ENCODE assay signal across 9 mouse cellular contexts in the genomic region with DNA sequence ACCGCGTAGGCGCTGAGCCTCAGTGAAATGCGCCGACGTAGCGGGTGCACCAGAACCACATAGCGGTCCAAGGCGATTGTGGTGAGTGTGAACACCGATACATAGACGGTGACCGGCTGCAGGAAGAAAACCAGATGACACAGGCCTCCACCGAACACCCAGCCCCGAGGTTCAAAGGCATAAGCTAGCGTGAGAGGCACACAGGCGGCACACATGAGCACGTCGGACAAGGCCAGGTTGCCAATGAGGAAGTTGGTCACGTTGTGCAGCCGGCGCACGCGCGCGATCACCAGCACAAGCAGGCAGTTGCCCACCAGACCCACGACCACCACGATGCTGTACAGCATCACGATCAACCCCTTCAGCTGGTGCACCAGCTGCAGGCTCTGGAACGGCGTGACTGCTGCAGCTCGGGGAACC. TPM values are rescaled to one million over a fixed set of nuclear protein-coding genes. Genes with fewer than 3 reads are reported as not detected.
DNase-seq lines count a peak whose midpoint lies in the region; ATAC-seq and TF ChIP-seq lines count a peak whose summit lies in the region.
"Had no signal": no experiment of that assay in that cellular context is flagged by ENCODE, and none has a peak within 500 bp of the region (broad histone marks: within the 10 kb centered on the region; RNA-seq: fewer than 3 reads in every experiment).

No protein-coding gene starts in this region.

- no peak for ATAC-seq in heart, embryonic 12.5 days (ENCODE audit: insufficient number of reproducible peaks, low FRiP score)
- peak; percentile 31; the same call in 1 of the 2 replicates for ATAC-seq in common myeloid progenitor, adult 5-6 weeks (replicated peaks; ENCODE audit: low read depth, poor library complexity, severe bottlenecking)
- ATAC-seq in hindbrain, postnatal 0 days, result peak; percentile 37; the same call in 1 of the 2 replicates
- ATAC-seq in midbrain, embryonic 14.5 days (ENCODE audit: low FRiP score, low TSS enrichment), result 0 out of 2 replicates have a peak, but pooled peaks have one; percentile 21

- H3K27ac ChIP-seq in heart, embryonic 12.5 days (ENCODE audit: poor library complexity, severe bottlenecking), result no peak overlapping the region
- H3K27ac ChIP-seq in hindbrain, postnatal 0 days, result no peak overlapping the region
- H3K27ac ChIP-seq in midbrain, embryonic 14.5 days (replicated peaks; ENCODE audit: low read depth, low read length), result no peak overlapping the region

- intact Hi-C loops in heart, postnatal 25 days (cut with DNase I), result loop anchor here (5.0 kb wide), 2 partner anchors 85 to 140 kb away; no protein-coding TSS in a partner anchor

- no peaks in the 10 kb centered on the region for H3K9me3 ChIP-seq in heart, embryonic 12.5 days (replicated peaks)
- no peaks in the 10 kb centered on the region for H3K9me3 ChIP-seq in hindbrain, postnatal 0 days (ENCODE audit: low read length)
- no peaks in the 10 kb centered on the region for H3K9me3 ChIP-seq in midbrain, embryonic 14.5 days (ENCODE audit: control insufficient read depth, low read length)

- H3K4me2 ChIP-seq in heart, embryonic 12.5 days, result peak overlapping the region; percentile 68
- peak overlapping the region; percentile 59 for H3K4me2 ChIP-seq in hindbrain, postnatal 0 days (ENCODE audit: low read depth, low read length)
- peak overlapping the region; percentile 61 for H3K4me2 ChIP-seq in midbrain, embryonic 14.5 days (ENCODE audit: low read length)

- 14% methylated on average over 31 of the region's 31 CpGs for WGBS in heart, embryonic 12.5 days
- WGBS in hindbrain, postnatal 0 days, result 7% methylated on average over 31 of the region's 31 CpGs
- WGBS in midbrain, embryonic 14.5 days, result 8% methylated on average over 31 of the region's 31 CpGs

- peaks cover 17% of the 10 kb centered on the region for H3K4me1 ChIP-seq in heart, embryonic 12.5 days (replicated peaks)
- H3K4me1 ChIP-seq in hindbrain, postnatal 0 days (ENCODE audit: insufficient read depth, low read length), result peaks cover 16% of the 10 kb centered on the region; the same call in 1 of the 2 replicates
- H3K4me1 ChIP-seq in midbrain, embryonic 14.5 days (ENCODE audit: control insufficient read depth, insufficient read depth, low read length), result peaks cover 9% of the 10 kb centered on the region

- TF ChIP-seq CTCF in hindbrain, postnatal 0 days (IDR thresholded peaks at IDR 0.05; ENCODE audit: low read depth), result no peak

- no peak overlapping the region for H3K9ac ChIP-seq in heart, embryonic 12.5 days
- H3K9ac ChIP-seq in hindbrain, postnatal 0 days (replicated peaks; ENCODE audit: low read length), result no peak overlapping the region
- peak overlapping the region; percentile 40; the same call in 1 of the 2 replicates for H3K9ac ChIP-seq in midbrain, embryonic 14.5 days (replicated peaks; ENCODE audit: low read length)

- H3K36me3 ChIP-seq in heart, embryonic 12.5 days, result no peaks in the 10 kb centered on the region
- no peaks in the 10 kb centered on the region for H3K36me3 ChIP-seq in hindbrain, postnatal 0 days (ENCODE audit: insufficient read depth, low read length)
- H3K36me3 ChIP-seq in midbrain, embryonic 14.5 days (ENCODE audit: control insufficient read depth, insufficient read depth, low read length), result no peaks in the 10 kb centered on the region
- H3K36me3 ChIP-seq: G1E had no signal

- no peak for DNase-seq in heart, postnatal 25 days (ENCODE audit: low spot score)
- DNase-seq in hindbrain, postnatal 0 days (ENCODE audit: low spot score), result peak; percentile 15
- peak; percentile 50 for DNase-seq in midbrain, embryonic 14.5 days
- DNase-seq in adrenal gland, adult (ENCODE audit: inconsistent age in 2 of 2, low spot score in 1 of 2), result no peak
- no peak for DNase-seq in ovary, postnatal 14 days (ENCODE audit: low spot score)
- DNase-seq in left cerebral cortex, adult 18-20 months (ENCODE audit: low spot score in 2 of 2), result no peak

- H3K27me3 ChIP-seq in heart, embryonic 12.5 days (replicated peaks), result peaks cover 49% of the 10 kb centered on the region
- peaks cover 12% of the 10 kb centered on the region; the same call in 1 of the 2 replicates for H3K27me3 ChIP-seq in hindbrain, postnatal 0 days (ENCODE audit: insufficient read depth, low read length)
- H3K27me3 ChIP-seq in midbrain, embryonic 14.5 days (ENCODE audit: control insufficient read depth, insufficient read depth, low read length), result peaks cover 36% of the 10 kb centered on the region

- peak overlapping the region; percentile 35 for H3K4me3 ChIP-seq in heart, embryonic 12.5 days
- H3K4me3 ChIP-seq in hindbrain, postnatal 0 days (ENCODE audit: low read length), result peak overlapping the region; percentile 32
- peak overlapping the region; percentile 35 for H3K4me3 ChIP-seq in midbrain, embryonic 14.5 days (replicated peaks; ENCODE audit: low read depth, low read length)

RNA-seq across cellular contexts. Expression of gene Prlhr, which starts 0.5 kb away (rescaled TPM):
- polyA plus RNA-seq in heart, embryonic 12.5 days (2016; fragmentation: Nextera tagmentation; extraction: Ambion mirVana), result not detected in 2 replicates
- total RNA-seq in heart, postnatal 25 days (2021), result not detected
- 1.1 TPM in 1 of 2 replicates, not detected in the other for total RNA-seq in common myeloid progenitor, adult 5-6 weeks (2017)
- 7.3 and 9.7 TPM in 2 replicates for total RNA-seq in hindbrain, postnatal 0 days (2014; rRNA removed)
- polyA plus RNA-seq in hindbrain, postnatal 0 days (2015; fragmentation: Nextera tagmentation; extraction: Ambion mirVana), result 0.18 and 0.44 TPM in 2 replicates
- polyA plus RNA-seq in midbrain, embryonic 14.5 days (2014; fragmentation: Nextera tagmentation; extraction: Ambion mirVana), result 0.32 and 0.36 TPM in 2 replicates
- under 1 TPM; 0.23 to 0.35 TPM for total RNA-seq in left cerebral cortex, adult 18-20 months (2021)
- polyA plus RNA-seq: G1E had no signal

Comparison
In these comparisons a context has a peak if more than half of its experiments do, and no peak if none do; other contexts are left out.
1. DNase-seq: peak in hindbrain, postnatal 0 days (single experiment) and midbrain, embryonic 14.5 days (single experiment); none in heart, postnatal 25 days (single experiment), adrenal gland, adult (0 of 2), ovary, postnatal 14 days (single experiment) and left cerebral cortex, adult 18-20 months (0 of 2).
2. Peak in every context shown above with its lines, with median percentiles within 50 percentile points of each other: H3K4me2 ChIP-seq and H3K4me3 ChIP-seq.